Mouse (Mus musculus): ENCODE data around the gene Spaca4. TPM values are rescaled to one million over a fixed set of nuclear protein-coding genes. Genes with fewer than 3 reads are reported as not detected.

Spaca4 gene
- polyA plus RNA-seq, 2 experiments, result not detected

- no peaks in the 10 kb centered on the region for H3K27me3 ChIP-seq (ENCODE audit: control insufficient read depth, insufficient read depth, low read length)
- H3K9ac ChIP-seq (replicated peaks), result no peak overlapping the region
- H3K4me2 ChIP-seq (ENCODE audit: low read depth), result no peak overlapping the region
- H3K27ac ChIP-seq, result no peak overlapping the region
- H3K4me1 ChIP-seq (replicated peaks; ENCODE audit: control insufficient read depth in 2 of 2, insufficient read depth in 2 of 2, low read length in 1 of 2), result peaks cover 3 to 10% of the 10 kb centered on the region in 2 experiments; a peak in 2 of 4 replicates
- DNase-seq (ENCODE audit: low read depth in 3 of 3, low spot score in 3 of 3) (no peak), ATAC-seq (ENCODE audit: insufficient read depth) (no peak)
- 53% methylated on average over 7 of the region's 7 CpGs for WGBS (ENCODE audit: insufficient replicate concordance)
- no peaks in the 10 kb centered on the region for H3K36me3 ChIP-seq (replicated peaks; ENCODE audit: control insufficient read depth, insufficient read depth, low read depth)
- no peak overlapping the region for H3K4me3 ChIP-seq (ENCODE audit: insufficient read depth in 1 of 2, low read depth in 2 of 2, low read length in 2 of 2)
- TF ChIP-seq EP300 (IDR thresholded peaks at IDR 0.05; ENCODE audit: low read depth) (no peak), CTCF (IDR thresholded peaks at IDR 0.05; ENCODE audit: low read depth) (no peak)
- H3K9me3 ChIP-seq (ENCODE audit: control insufficient read depth, low read length), result no peaks in the 10 kb centered on the region
Measured at GRCm38 (mm10) chr7:45677627-45678295, 47.9 kb downstream of the Spaca4 start.

Other genes with a start within 250 kb of the Spaca4 start
Only the 30 nearest of the 32 such genes appear.
- 1.5 and 2.2 TPM in 2 replicates for gene Dhdh, start 237.0 kb downstream of the Spaca4 start, polyA plus RNA-seq (2012; rRNA removed)
- 1.6 and 1.8 TPM in 2 replicates for gene Dhdh, start 237.0 kb downstream of the Spaca4 start, polyA plus RNA-seq (2014; fragmentation: Nextera tagmentation; extraction: Ambion mirVana)
- gene Nucb1, start 215.4 kb downstream of the Spaca4 start, polyA plus RNA-seq (2012; rRNA removed), result 48.2 and 58.8 TPM in 2 replicates
- gene Nucb1, start 215.4 kb downstream of the Spaca4 start, polyA plus RNA-seq (2014; fragmentation: Nextera tagmentation; extraction: Ambion mirVana), result 81.7 and 97.2 TPM in 2 replicates
- 79.3 and 140 TPM in 2 replicates for gene Ppp1r15a, start 199.5 kb downstream of the Spaca4 start, polyA plus RNA-seq (2012; rRNA removed)
- 165 and 183 TPM in 2 replicates for gene Ppp1r15a, start 199.5 kb downstream of the Spaca4 start, polyA plus RNA-seq (2014; fragmentation: Nextera tagmentation; extraction: Ambion mirVana)
- 0.52 and 0.90 TPM in 2 replicates for gene Plekha4, start 199.5 kb downstream of the Spaca4 start, polyA plus RNA-seq (2012; rRNA removed)
- gene Plekha4, start 199.5 kb downstream of the Spaca4 start, polyA plus RNA-seq (2014; fragmentation: Nextera tagmentation; extraction: Ambion mirVana), result 0.40 and 0.41 TPM in 2 replicates
- 0.95 and 2.1 TPM in 2 replicates for gene Hsd17b14, start 170.9 kb downstream of the Spaca4 start, polyA plus RNA-seq (2012; rRNA removed)
- gene Hsd17b14, start 170.9 kb downstream of the Spaca4 start, polyA plus RNA-seq (2014; fragmentation: Nextera tagmentation; extraction: Ambion mirVana), result 1.2 and 2.5 TPM in 2 replicates
- gene Bcat2, start 155.7 kb downstream of the Spaca4 start, polyA plus RNA-seq (2012; rRNA removed), result 38.8 and 40.6 TPM in 2 replicates
- gene Bcat2, start 155.7 kb downstream of the Spaca4 start, polyA plus RNA-seq (2014; fragmentation: Nextera tagmentation; extraction: Ambion mirVana), result 35.9 and 39.4 TPM in 2 replicates
- gene Fgf21, start 110.3 kb downstream of the Spaca4 start, polyA plus RNA-seq (2012; rRNA removed), result not detected in 2 replicates
- gene Fgf21, start 110.3 kb downstream of the Spaca4 start, polyA plus RNA-seq (2014; fragmentation: Nextera tagmentation; extraction: Ambion mirVana), result not detected in 2 replicates
- not detected in 2 replicates for gene Fut1, start 108.5 kb downstream of the Spaca4 start, polyA plus RNA-seq (2012; rRNA removed)
- not detected in 2 replicates for gene Fut1, start 108.5 kb downstream of the Spaca4 start, polyA plus RNA-seq (2014; fragmentation: Nextera tagmentation; extraction: Ambion mirVana)
- gene Izumo1, start 104.0 kb downstream of the Spaca4 start, polyA plus RNA-seq (2012; rRNA removed), result 0.10 and 0.15 TPM in 2 replicates
- 0.09 TPM in 1 of 2 replicates, not detected in the other for gene Izumo1, start 104.0 kb downstream of the Spaca4 start, polyA plus RNA-seq (2014; fragmentation: Nextera tagmentation; extraction: Ambion mirVana)
- gene Rasip1, start 98.3 kb downstream of the Spaca4 start, polyA plus RNA-seq (2012; rRNA removed), result 2.2 and 2.6 TPM in 2 replicates
- gene Rasip1, start 98.3 kb downstream of the Spaca4 start, polyA plus RNA-seq (2014; fragmentation: Nextera tagmentation; extraction: Ambion mirVana), result 1.3 and 2.6 TPM in 2 replicates
- gene Mamstr, start 85.8 kb downstream of the Spaca4 start, polyA plus RNA-seq (2012; rRNA removed), result 0.25 and 0.56 TPM in 2 replicates
- gene Mamstr, start 85.8 kb downstream of the Spaca4 start, polyA plus RNA-seq (2014; fragmentation: Nextera tagmentation; extraction: Ambion mirVana), result 0.18 TPM in 1 of 2 replicates, not detected in the other
- 0.17 TPM in 1 of 2 replicates, not detected in the other for gene Fut2, start 59.4 kb downstream of the Spaca4 start, polyA plus RNA-seq (2012; rRNA removed)
- gene Fut2, start 59.4 kb downstream of the Spaca4 start, polyA plus RNA-seq (2014; fragmentation: Nextera tagmentation; extraction: Ambion mirVana), result not detected in 2 replicates
- 0.04 TPM in 1 of 2 replicates, not detected in the other for gene Ntn5, start 41.8 kb downstream of the Spaca4 start, polyA plus RNA-seq (2012; rRNA removed)
- gene Ntn5, start 41.8 kb downstream of the Spaca4 start, polyA plus RNA-seq (2014; fragmentation: Nextera tagmentation; extraction: Ambion mirVana), result not detected in 2 replicates
- gene Sec1, start 31.4 kb downstream of the Spaca4 start, polyA plus RNA-seq (2012; rRNA removed), result 0.02 and 0.03 TPM in 2 replicates
- not detected in 2 replicates for gene Sec1, start 31.4 kb downstream of the Spaca4 start, polyA plus RNA-seq (2014; fragmentation: Nextera tagmentation; extraction: Ambion mirVana)
- 0.23 and 0.58 TPM in 2 replicates for gene Car11, start 26.0 kb downstream of the Spaca4 start, polyA plus RNA-seq (2012; rRNA removed)
- gene Car11, start 26.0 kb downstream of the Spaca4 start, polyA plus RNA-seq (2014; fragmentation: Nextera tagmentation; extraction: Ambion mirVana), result 0.42 and 0.44 TPM in 2 replicates
- gene Dbp, start 20.7 kb downstream of the Spaca4 start, polyA plus RNA-seq (2012; rRNA removed), result 0.69 and 0.80 TPM in 2 replicates
- gene Dbp, start 20.7 kb downstream of the Spaca4 start, polyA plus RNA-seq (2014; fragmentation: Nextera tagmentation; extraction: Ambion mirVana), result 0.51 and 0.54 TPM in 2 replicates
- 499 and 605 TPM in 2 replicates for gene Rpl18, start 10.4 kb downstream of the Spaca4 start, polyA plus RNA-seq (2012; rRNA removed)
- gene Rpl18, start 10.4 kb downstream of the Spaca4 start, polyA plus RNA-seq (2014; fragmentation: Nextera tagmentation; extraction: Ambion mirVana), result 832 and 846 TPM in 2 replicates
- gene Sphk2, start 7.8 kb downstream of the Spaca4 start, polyA plus RNA-seq (2012; rRNA removed), result 7.6 and 9.1 TPM in 2 replicates
- gene Sphk2, start 7.8 kb downstream of the Spaca4 start, polyA plus RNA-seq (2014; fragmentation: Nextera tagmentation; extraction: Ambion mirVana), result 5.8 and 9.0 TPM in 2 replicates
- gene Fam83e, start 4.6 kb downstream of the Spaca4 start, polyA plus RNA-seq (2012; rRNA removed), result 0.31 and 0.32 TPM in 2 replicates
- 0.14 and 0.32 TPM in 2 replicates for gene Fam83e, start 4.6 kb downstream of the Spaca4 start, polyA plus RNA-seq (2014; fragmentation: Nextera tagmentation; extraction: Ambion mirVana)
- 0.18 and 0.48 TPM in 2 replicates for gene Lmtk3, start 57.9 kb upstream of the Spaca4 start, polyA plus RNA-seq (2012; rRNA removed)
- not detected in 2 replicates for gene Lmtk3, start 57.9 kb upstream of the Spaca4 start, polyA plus RNA-seq (2014; fragmentation: Nextera tagmentation; extraction: Ambion mirVana)
- 0.06 and 0.35 TPM in 2 replicates for gene Sult2b1, start 58.9 kb upstream of the Spaca4 start, polyA plus RNA-seq (2012; rRNA removed)
- gene Sult2b1, start 58.9 kb upstream of the Spaca4 start, polyA plus RNA-seq (2014; fragmentation: Nextera tagmentation; extraction: Ambion mirVana), result 0.15 and 0.43 TPM in 2 replicates
- 14.5 and 19.4 TPM in 2 replicates for gene Cyth2, start 88.8 kb upstream of the Spaca4 start, polyA plus RNA-seq (2012; rRNA removed)
- 23.0 and 26.5 TPM in 2 replicates for gene Cyth2, start 88.8 kb upstream of the Spaca4 start, polyA plus RNA-seq (2014; fragmentation: Nextera tagmentation; extraction: Ambion mirVana)
- gene Kcnj14, start 99.0 kb upstream of the Spaca4 start, polyA plus RNA-seq (2012; rRNA removed), result 0.06 and 0.11 TPM in 2 replicates
- gene Kcnj14, start 99.0 kb upstream of the Spaca4 start, polyA plus RNA-seq (2014; fragmentation: Nextera tagmentation; extraction: Ambion mirVana), result 0.06 and 0.19 TPM in 2 replicates
- 11.2 and 12.8 TPM in 2 replicates for gene Grwd1, start 105.1 kb upstream of the Spaca4 start, polyA plus RNA-seq (2012; rRNA removed)
- 23.0 and 23.7 TPM in 2 replicates for gene Grwd1, start 105.1 kb upstream of the Spaca4 start, polyA plus RNA-seq (2014; fragmentation: Nextera tagmentation; extraction: Ambion mirVana)
- 53.9 and 74.6 TPM in 2 replicates for gene Kdelr1, start 147.0 kb upstream of the Spaca4 start, polyA plus RNA-seq (2012; rRNA removed)
- gene Kdelr1, start 147.0 kb upstream of the Spaca4 start, polyA plus RNA-seq (2014; fragmentation: Nextera tagmentation; extraction: Ambion mirVana), result 33.9 and 34.8 TPM in 2 replicates
- gene Grin2d, start 152.6 kb upstream of the Spaca4 start, polyA plus RNA-seq (2012; rRNA removed), result 0.11 and 0.13 TPM in 2 replicates
- gene Grin2d, start 152.6 kb upstream of the Spaca4 start, polyA plus RNA-seq (2014; fragmentation: Nextera tagmentation; extraction: Ambion mirVana), result 0.01 TPM in 1 of 2 replicates, not detected in the other
- 0.86 and 1.2 TPM in 2 replicates for gene Syngr4, start 170.9 kb upstream of the Spaca4 start, polyA plus RNA-seq (2012; rRNA removed)
- 1.2 and 1.3 TPM in 2 replicates for gene Syngr4, start 170.9 kb upstream of the Spaca4 start, polyA plus RNA-seq (2014; fragmentation: Nextera tagmentation; extraction: Ambion mirVana)
- gene Tmem143, start 171.1 kb upstream of the Spaca4 start, polyA plus RNA-seq (2012; rRNA removed), result 8.6 and 10.2 TPM in 2 replicates
- gene Tmem143, start 171.1 kb upstream of the Spaca4 start, polyA plus RNA-seq (2014; fragmentation: Nextera tagmentation; extraction: Ambion mirVana), result 2.4 and 2.7 TPM in 2 replicates
- 29.0 and 39.6 TPM in 2 replicates for gene Emp3, start 195.6 kb upstream of the Spaca4 start, polyA plus RNA-seq (2012; rRNA removed)
- gene Emp3, start 195.6 kb upstream of the Spaca4 start, polyA plus RNA-seq (2014; fragmentation: Nextera tagmentation; extraction: Ambion mirVana), result 54.9 and 61.8 TPM in 2 replicates
- gene Ccdc114, start 198.3 kb upstream of the Spaca4 start, polyA plus RNA-seq (2012; rRNA removed), result 0.96 and 1.0 TPM in 2 replicates
- 0.82 and 1.2 TPM in 2 replicates for gene Ccdc114, start 198.3 kb upstream of the Spaca4 start, polyA plus RNA-seq (2014; fragmentation: Nextera tagmentation; extraction: Ambion mirVana)